12 mouse cellular contexts compared by ENCODE assay signal in genomic region chr11:5892810-5893368, GRCm38 (mm10). TPM values are rescaled to one million over a fixed set of nuclear protein-coding genes. Genes with fewer than 3 reads are reported as not detected.
DNase-seq lines count a peak whose midpoint lies in the region; ATAC-seq lines count a peak whose summit lies in the region.
"Had no signal": no experiment of that assay in that cellular context is flagged by ENCODE, and none has a peak within 500 bp of the region (broad histone marks: within the 10 kb centered on the region; RNA-seq: fewer than 3 reads in every experiment).

No protein-coding gene starts in this region.

- no peak overlapping the region for H3K4me3 ChIP-seq in hindbrain, embryonic 12.5 days
- no peak overlapping the region for H3K4me3 ChIP-seq in hindbrain, embryonic 16.5 days (ENCODE audit: low read length)
- H3K4me3 ChIP-seq in intestine, embryonic 16.5 days (ENCODE audit: low read length): no peak overlapping the region
- H3K4me3 ChIP-seq: embryonic facial prominence, embryonic 15.5 days had no signal

- WGBS in hindbrain, embryonic 12.5 days: 36% methylated on average over 4 of the region's 4 CpGs
- WGBS in hindbrain, embryonic 16.5 days: 38% methylated on average over 4 of the region's 4 CpGs
- WGBS in intestine, embryonic 16.5 days: 28% methylated on average over 4 of the region's 4 CpGs

- peak; percentile 34 to 37 for DNase-seq in cerebellum, adult 18-20 months
- DNase-seq in cerebellum, adult 8-10 months: no peak
- peak; percentile 44 for DNase-seq in c-Kit-positive CD71-positive TER-119-positive erythroid progenitor cells, embryonic 14.5 days (ENCODE audit: low spot score)
- DNase-seq in ovary, adult 18-20 months (ENCODE audit: low spot score): no peak
- no peak for DNase-seq in adrenal gland, adult 8-10 months
- DNase-seq: adrenal gland, postnatal 14 days; right cerebral cortex, adult 18-20 months had no signal

- H3K27ac ChIP-seq in hindbrain, embryonic 12.5 days: peak overlapping the region; percentile 25; the same call in 1 of the 2 replicates
- no peak overlapping the region for H3K27ac ChIP-seq in hindbrain, embryonic 16.5 days (ENCODE audit: low read depth, low read length)
- peak overlapping the region; percentile 67 for H3K27ac ChIP-seq in intestine, embryonic 16.5 days (ENCODE audit: low read length)
- H3K27ac ChIP-seq: embryonic facial prominence, embryonic 15.5 days had no signal

- H3K9ac ChIP-seq in hindbrain, embryonic 12.5 days: no peak overlapping the region
- H3K9ac ChIP-seq in hindbrain, embryonic 16.5 days (ENCODE audit: low read depth, low read length): no peak overlapping the region
- 0 out of 2 replicates have a peak overlapping the region, but pooled peaks have one; percentile 12 for H3K9ac ChIP-seq in intestine, embryonic 16.5 days (ENCODE audit: low read depth, low read length)
- H3K9ac ChIP-seq: embryonic facial prominence, embryonic 15.5 days had no signal

- peaks cover 34% of the 10 kb centered on the region for H3K4me1 ChIP-seq in hindbrain, embryonic 12.5 days
- no peaks in the 10 kb centered on the region for H3K4me1 ChIP-seq in hindbrain, embryonic 16.5 days (ENCODE audit: control insufficient read depth, insufficient read depth, low read depth, low read length)
- H3K4me1 ChIP-seq in intestine, embryonic 16.5 days (ENCODE audit: control insufficient read depth, insufficient read depth, low read length): peaks cover 54% of the 10 kb centered on the region

- H3K36me3 ChIP-seq in hindbrain, embryonic 12.5 days: no peaks in the 10 kb centered on the region
- no peaks in the 10 kb centered on the region for H3K36me3 ChIP-seq in hindbrain, embryonic 16.5 days (ENCODE audit: control insufficient read depth, insufficient read depth, low read length)
- no peaks in the 10 kb centered on the region for H3K36me3 ChIP-seq in intestine, embryonic 16.5 days (ENCODE audit: control insufficient read depth, insufficient read depth, low read length)
- H3K36me3 ChIP-seq: embryonic facial prominence, embryonic 15.5 days had no signal

- H3K4me2 ChIP-seq in hindbrain, embryonic 12.5 days (replicated peaks): no peak overlapping the region
- H3K4me2 ChIP-seq in hindbrain, embryonic 16.5 days (ENCODE audit: low read length): no peak overlapping the region
- no peak overlapping the region for H3K4me2 ChIP-seq in intestine, embryonic 16.5 days (ENCODE audit: low read depth, low read length)
- H3K4me2 ChIP-seq: embryonic facial prominence, embryonic 15.5 days had no signal

- H3K9me3 ChIP-seq in hindbrain, embryonic 12.5 days (replicated peaks): no peaks in the 10 kb centered on the region
- H3K9me3 ChIP-seq in hindbrain, embryonic 16.5 days (ENCODE audit: control insufficient read depth, low read length): no peaks in the 10 kb centered on the region
- H3K9me3 ChIP-seq in intestine, embryonic 16.5 days (ENCODE audit: control insufficient read depth, low read length): no peaks in the 10 kb centered on the region
- H3K9me3 ChIP-seq: embryonic facial prominence, embryonic 15.5 days had no signal

- 0 out of 2 replicates have a peak, but pooled peaks have one; percentile 14 for ATAC-seq in hindbrain, embryonic 12.5 days (ENCODE audit: low FRiP score)
- ATAC-seq in hindbrain, embryonic 16.5 days: no peak
- ATAC-seq in intestine, embryonic 16.5 days: peak; percentile 72

- peaks cover 15% of the 10 kb centered on the region for H3K27me3 ChIP-seq in hindbrain, embryonic 12.5 days
- peaks cover 2% of the 10 kb centered on the region for H3K27me3 ChIP-seq in hindbrain, embryonic 16.5 days (replicated peaks; ENCODE audit: control insufficient read depth, insufficient read depth, low read length)
- H3K27me3 ChIP-seq in intestine, embryonic 16.5 days (replicated peaks; ENCODE audit: control insufficient read depth, insufficient read depth, low read length): no peaks in the 10 kb centered on the region
- H3K27me3 ChIP-seq: embryonic facial prominence, embryonic 15.5 days had no signal

RNA-seq across cellular contexts. Expression of gene Myl7, which starts 5.7 kb away (rescaled TPM):
- 1.1 and 1.7 TPM in 2 replicates for polyA plus RNA-seq in hindbrain, embryonic 12.5 days (2016; fragmentation: Nextera tagmentation; extraction: Ambion mirVana)
- polyA plus RNA-seq in hindbrain, embryonic 16.5 days (2015; fragmentation: Nextera tagmentation; extraction: Ambion mirVana): 0.49 TPM in 1 of 2 replicates, not detected in the other
- polyA plus RNA-seq in intestine, embryonic 16.5 days (2015; fragmentation: Nextera tagmentation; extraction: Ambion mirVana): 75.3 and 88.3 TPM in 2 replicates
- total RNA-seq in adrenal gland, adult 8-10 months (2022): under 1 TPM in 1 of 4 experiments, not detected in 3; 0.73 TPM
- total RNA-seq: adrenal gland, postnatal 14 days; layer of hippocampus, postnatal 25 days had no signal

RNA-seq across cellular contexts. Expression of gene Pold2, which starts 14.8 kb away (rescaled TPM):
- polyA plus RNA-seq in hindbrain, embryonic 12.5 days (2016; fragmentation: Nextera tagmentation; extraction: Ambion mirVana): 79.6 and 84.1 TPM in 2 replicates
- polyA plus RNA-seq in hindbrain, embryonic 16.5 days (2015; fragmentation: Nextera tagmentation; extraction: Ambion mirVana): 59.6 and 62.5 TPM in 2 replicates
- 119 and 141 TPM in 2 replicates for polyA plus RNA-seq in intestine, embryonic 16.5 days (2015; fragmentation: Nextera tagmentation; extraction: Ambion mirVana)
- 10 to 100 TPM; 39.6 to 67.0 (median 51.5) TPM for total RNA-seq in adrenal gland, adult 8-10 months (2022)

RNA-seq across cellular contexts. Expression of gene Aebp1, which starts 31.1 kb away (rescaled TPM):
- 41.4 and 52.2 TPM in 2 replicates for polyA plus RNA-seq in hindbrain, embryonic 12.5 days (2016; fragmentation: Nextera tagmentation; extraction: Ambion mirVana)
- polyA plus RNA-seq in hindbrain, embryonic 16.5 days (2015; fragmentation: Nextera tagmentation; extraction: Ambion mirVana): 27.4 and 35.8 TPM in 2 replicates
- 38.4 and 39.7 TPM in 2 replicates for polyA plus RNA-seq in intestine, embryonic 16.5 days (2015; fragmentation: Nextera tagmentation; extraction: Ambion mirVana)
- 100 to 1,000 TPM; 443 to 768 (median 514) TPM for total RNA-seq in adrenal gland, adult 8-10 months (2022)

RNA-seq across cellular contexts. Expression of gene Polm, which starts 55.1 kb away (rescaled TPM):
- 8.5 TPM in 2 replicates for polyA plus RNA-seq in hindbrain, embryonic 12.5 days (2016; fragmentation: Nextera tagmentation; extraction: Ambion mirVana)
- 5.5 and 6.1 TPM in 2 replicates for polyA plus RNA-seq in hindbrain, embryonic 16.5 days (2015; fragmentation: Nextera tagmentation; extraction: Ambion mirVana)
- polyA plus RNA-seq in intestine, embryonic 16.5 days (2015; fragmentation: Nextera tagmentation; extraction: Ambion mirVana): 12.5 and 13.3 TPM in 2 replicates
- 10 to 100 TPM in 2 of 4 experiments, 1 to 10 TPM in 2; 8.0 to 14.7 (median 11.5) TPM for total RNA-seq in adrenal gland, adult 8-10 months (2022)

RNA-seq across cellular contexts. Expression of gene Gck, which starts 57.0 kb away (rescaled TPM):
- polyA plus RNA-seq in hindbrain, embryonic 12.5 days (2016; fragmentation: Nextera tagmentation; extraction: Ambion mirVana): 3.6 and 4.0 TPM in 2 replicates
- polyA plus RNA-seq in hindbrain, embryonic 16.5 days (2015; fragmentation: Nextera tagmentation; extraction: Ambion mirVana): 5.7 and 6.6 TPM in 2 replicates
- 2.4 and 2.9 TPM in 2 replicates for polyA plus RNA-seq in intestine, embryonic 16.5 days (2015; fragmentation: Nextera tagmentation; extraction: Ambion mirVana)
- total RNA-seq in adrenal gland, adult 8-10 months (2022): 1 to 10 TPM; 2.8 to 5.4 (median 4.0) TPM

Comparison
In these comparisons a context has a peak if more than half of its experiments do, and no peak if none do; other contexts are left out.
1. DNase-seq: peak in cerebellum, adult 18-20 months (2 of 2) and c-Kit-positive CD71-positive TER-119-positive erythroid progenitor cells, embryonic 14.5 days (single experiment); none in cerebellum, adult 8-10 months (single experiment), ovary, adult 18-20 months (single experiment) and adrenal gland, adult 8-10 months (single experiment).
2. RNA of gene Myl7, which starts 5.7 kb away (polyA plus RNA-seq): 75.3 to 88.3 TPM in intestine, embryonic 16.5 days; 1.1 to 1.7 TPM in hindbrain, embryonic 12.5 days and 0.49 TPM in hindbrain, embryonic 16.5 days; every median in the first group is over 10 times any median in the second.